Mouse (Mus musculus): ENCODE results near the gene Gm37240.

DNA sequence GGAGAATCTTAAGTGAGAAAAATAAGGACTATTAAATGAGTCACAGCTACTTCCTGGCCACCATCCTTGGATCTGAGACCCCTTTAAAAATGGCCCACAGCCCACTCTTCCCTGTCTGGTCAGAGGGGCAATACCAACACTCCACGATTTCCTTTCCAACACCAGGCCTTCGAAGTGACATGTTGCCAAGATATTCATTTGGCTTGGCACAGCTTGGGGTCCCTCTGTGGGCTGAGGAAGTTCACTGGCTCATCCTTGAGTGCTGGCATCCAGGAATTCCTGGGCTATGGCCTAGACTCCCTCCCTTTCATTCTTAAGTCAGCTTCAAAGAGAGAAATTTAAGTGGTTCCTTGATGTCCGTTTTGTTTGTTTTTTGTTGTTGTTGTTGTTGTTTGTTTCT lies 576.1 kb downstream of the Gm37240 start:
- TF ChIP-seq CTCF (IDR thresholded peaks at IDR 0.05; ENCODE audit: low read depth) = no peak
- no peak for TF ChIP-seq EP300 (optimal IDR thresholded peaks at IDR 0.05)
